In the genomic region with DNA sequence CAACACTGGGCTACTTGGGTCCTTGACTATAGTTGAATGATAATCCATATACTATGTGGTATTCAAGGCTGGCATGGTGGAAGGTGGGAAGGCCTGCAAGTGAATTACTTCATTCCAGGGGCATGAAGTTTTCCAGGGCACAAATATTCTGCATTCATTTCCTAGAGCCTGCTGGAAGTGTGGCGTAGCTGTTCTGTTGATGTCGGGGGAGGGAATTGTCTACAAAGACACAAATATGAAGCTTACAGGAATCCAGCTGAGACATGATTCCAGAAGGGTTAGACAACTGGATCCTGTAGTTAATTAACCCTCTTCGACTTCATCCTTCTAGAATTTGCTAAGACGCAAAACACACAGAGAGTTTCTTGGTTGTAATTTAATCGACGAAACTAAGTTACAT, we compare ENCODE assay signal across 26 mouse cellular contexts.
DNase-seq lines count a peak whose midpoint lies in the region; ATAC-seq and TF ChIP-seq lines count a peak whose summit lies in the region.
"Had no signal": no experiment of that assay in that cellular context is flagged by ENCODE, and none has a peak within 500 bp of the region (broad histone marks: within the 10 kb centered on the region; RNA-seq: fewer than 3 reads in every experiment).

No protein-coding gene starts in this region.

- H3K27me3 ChIP-seq in embryonic facial prominence, embryonic 14.5 days (replicated peaks; ENCODE audit: control insufficient read depth, insufficient read depth, low read length) = no peaks in the 10 kb centered on the region
- H3K27me3 ChIP-seq in embryonic facial prominence, embryonic 10.5 days (replicated peaks; ENCODE audit: low read depth, poor library complexity, severe bottlenecking) = peaks cover 6% of the 10 kb centered on the region
- H3K27me3 ChIP-seq in heart, embryonic 16.5 days (ENCODE audit: control insufficient read depth, insufficient read depth, low read length) = no peaks in the 10 kb centered on the region
- H3K27me3 ChIP-seq in midbrain, embryonic 13.5 days = 0 out of 2 replicates have a peak, but pooled peaks cover 8% of the 10 kb centered on the region
- H3K27me3 ChIP-seq in midbrain, postnatal 0 days (ENCODE audit: insufficient read depth, low read length) = no peaks in the 10 kb centered on the region
- H3K27me3 ChIP-seq: embryonic facial prominence, embryonic 12.5 days; hindbrain, embryonic 12.5 days; intestine, embryonic 15.5 days; liver, embryonic 15.5 days; lung, embryonic 15.5 days had no signal

- H3K4me2 ChIP-seq in embryonic facial prominence, embryonic 14.5 days (ENCODE audit: low read depth, low read length) = no peak overlapping the region
- H3K4me2 ChIP-seq in heart, embryonic 16.5 days (ENCODE audit: low read depth, low read length) = no peak overlapping the region
- no peak overlapping the region for H3K4me2 ChIP-seq in midbrain, embryonic 13.5 days (replicated peaks)
- H3K4me2 ChIP-seq in midbrain, postnatal 0 days (ENCODE audit: low read depth, low read length, poor library complexity, severe bottlenecking) = no peak overlapping the region
- H3K4me2 ChIP-seq: embryonic facial prominence, embryonic 12.5 days; hindbrain, embryonic 12.5 days; intestine, embryonic 15.5 days; liver, embryonic 15.5 days; lung, embryonic 15.5 days had no signal

- peak; percentile 40 for DNase-seq in embryonic facial prominence, embryonic 14.5 days (ENCODE audit: low spot score)
- no peak for DNase-seq in embryonic facial prominence, embryonic 10.5 days (ENCODE audit: low spot score)
- DNase-seq in heart, postnatal 10 days = no peak
- no peak for DNase-seq in midbrain, postnatal 0 days (ENCODE audit: low spot score)
- no peak for DNase-seq in left cerebral cortex, postnatal 25 days (ENCODE audit: low spot score in 2 of 2)
- DNase-seq: adrenal gland, postnatal 25 days; cerebellum, postnatal 14 days; gastrocnemius, adult 2 months; gastrocnemius, postnatal 36 days; layer of hippocampus, postnatal 36 days; midbrain, embryonic 14.5 days; right cerebral cortex, adult 18-20 months; spleen, adult 18-20 months; thymus, adult 18-20 months; thymus, postnatal 25 days had no signal

- H3K4me3 ChIP-seq in embryonic facial prominence, embryonic 14.5 days (ENCODE audit: low read depth, low read length) = no peak overlapping the region
- no peak overlapping the region for H3K4me3 ChIP-seq in embryonic facial prominence, embryonic 10.5 days
- no peak overlapping the region for H3K4me3 ChIP-seq in heart, embryonic 16.5 days (ENCODE audit: low read length)
- no peak overlapping the region for H3K4me3 ChIP-seq in midbrain, embryonic 13.5 days (replicated peaks)
- H3K4me3 ChIP-seq in midbrain, postnatal 0 days (ENCODE audit: low read depth, low read length) = no peak overlapping the region
- H3K4me3 ChIP-seq: embryonic facial prominence, embryonic 12.5 days; erythroblast, embryonic 14.5 days; hindbrain, embryonic 12.5 days; intestine, embryonic 15.5 days; liver, embryonic 15.5 days; lung, embryonic 15.5 days had no signal

- TF ChIP-seq CTCF in midbrain, postnatal 0 days (IDR thresholded peaks at IDR 0.05) = no peak

- ATAC-seq in embryonic facial prominence, embryonic 14.5 days (ENCODE audit: low read depth) = no peak
- no peak for ATAC-seq in heart, embryonic 16.5 days (replicated peaks; ENCODE audit: extremely low read depth, insufficient read depth, low FRiP score)
- ATAC-seq in midbrain, embryonic 13.5 days = no peak
- no peak for ATAC-seq in midbrain, postnatal 0 days (ENCODE audit: low FRiP score)
- ATAC-seq: forebrain, embryonic 16.5 days; hindbrain, postnatal 0 days; intestine, embryonic 15.5 days had no signal

- peaks cover 17% of the 10 kb centered on the region for H3K4me1 ChIP-seq in embryonic facial prominence, embryonic 14.5 days (ENCODE audit: control insufficient read depth, insufficient read depth, low read length)
- peaks cover 29% of the 10 kb centered on the region for H3K4me1 ChIP-seq in embryonic facial prominence, embryonic 10.5 days
- peaks cover 49% of the 10 kb centered on the region for H3K4me1 ChIP-seq in heart, embryonic 16.5 days (ENCODE audit: control insufficient read depth, insufficient read depth, low read length)
- H3K4me1 ChIP-seq in midbrain, embryonic 13.5 days (replicated peaks) = peaks cover 32% of the 10 kb centered on the region
- H3K4me1 ChIP-seq in midbrain, postnatal 0 days (ENCODE audit: insufficient read depth, low read length) = peaks cover 10% of the 10 kb centered on the region; the same call in 1 of the 2 replicates
- H3K4me1 ChIP-seq: liver, embryonic 15.5 days; lung, embryonic 15.5 days had no signal

- intact Hi-C loops in heart, postnatal 10 days (cut with DNase I) = no loop called here
- intact Hi-C loops in left cerebral cortex, postnatal 25 days (cut with DNase I) = no loop called here

- H3K9me3 ChIP-seq in embryonic facial prominence, embryonic 14.5 days (ENCODE audit: control insufficient read depth, low read length) = no peaks in the 10 kb centered on the region
- no peaks in the 10 kb centered on the region for H3K9me3 ChIP-seq in embryonic facial prominence, embryonic 10.5 days
- H3K9me3 ChIP-seq in heart, embryonic 16.5 days (replicated peaks; ENCODE audit: control insufficient read depth, low read length) = no peaks in the 10 kb centered on the region
- H3K9me3 ChIP-seq in midbrain, embryonic 13.5 days = no peaks in the 10 kb centered on the region
- H3K9me3 ChIP-seq in midbrain, postnatal 0 days (ENCODE audit: low read length) = no peaks in the 10 kb centered on the region
- H3K9me3 ChIP-seq: embryonic facial prominence, embryonic 12.5 days; G1E; hindbrain, embryonic 12.5 days; intestine, embryonic 15.5 days; liver, embryonic 15.5 days; lung, embryonic 15.5 days had no signal

- H3K27ac ChIP-seq in embryonic facial prominence, embryonic 14.5 days (replicated peaks; ENCODE audit: low read depth, low read length) = no peak overlapping the region
- no peak overlapping the region for H3K27ac ChIP-seq in embryonic facial prominence, embryonic 10.5 days (replicated peaks)
- peak overlapping the region; percentile 32; the same call in 1 of the 2 replicates for H3K27ac ChIP-seq in heart, embryonic 16.5 days (ENCODE audit: low read length)
- peak overlapping the region; percentile 45; the same call in 1 of the 2 replicates for H3K27ac ChIP-seq in midbrain, embryonic 13.5 days
- no peak overlapping the region for H3K27ac ChIP-seq in midbrain, postnatal 0 days (ENCODE audit: low read depth, low read length)
- H3K27ac ChIP-seq: embryonic facial prominence, embryonic 12.5 days; hindbrain, postnatal 0 days; intestine, embryonic 15.5 days; liver, embryonic 15.5 days; lung, embryonic 15.5 days had no signal

- H3K36me3 ChIP-seq in embryonic facial prominence, embryonic 14.5 days (ENCODE audit: control insufficient read depth, insufficient read depth, low read length) = no peaks in the 10 kb centered on the region
- no peaks in the 10 kb centered on the region for H3K36me3 ChIP-seq in embryonic facial prominence, embryonic 10.5 days (replicated peaks)
- no peaks in the 10 kb centered on the region for H3K36me3 ChIP-seq in heart, embryonic 16.5 days (ENCODE audit: control insufficient read depth, insufficient read depth)
- no peaks in the 10 kb centered on the region for H3K36me3 ChIP-seq in midbrain, embryonic 13.5 days
- H3K36me3 ChIP-seq in midbrain, postnatal 0 days (ENCODE audit: insufficient read depth, low read length) = no peaks in the 10 kb centered on the region
- H3K36me3 ChIP-seq: embryonic facial prominence, embryonic 12.5 days; G1E; hindbrain, embryonic 12.5 days; intestine, embryonic 15.5 days; liver, embryonic 15.5 days; lung, embryonic 15.5 days had no signal

- 30% methylated on average over 6 of the region's 6 CpGs for WGBS in embryonic facial prominence, embryonic 14.5 days
- WGBS in embryonic facial prominence, embryonic 10.5 days = 60% methylated on average over 6 of the region's 6 CpGs
- 56% methylated on average over 6 of the region's 6 CpGs for WGBS in heart, embryonic 16.5 days
- WGBS in midbrain, embryonic 13.5 days = 54% methylated on average over 6 of the region's 6 CpGs
- 54% methylated on average over 6 of the region's 6 CpGs for WGBS in midbrain, postnatal 0 days

- no peak overlapping the region for H3K9ac ChIP-seq in embryonic facial prominence, embryonic 14.5 days (ENCODE audit: low read depth, low read length)
- no peak overlapping the region for H3K9ac ChIP-seq in heart, embryonic 16.5 days (ENCODE audit: low read length)
- no peak overlapping the region for H3K9ac ChIP-seq in midbrain, embryonic 13.5 days (replicated peaks)
- no peak overlapping the region for H3K9ac ChIP-seq in midbrain, postnatal 0 days (replicated peaks; ENCODE audit: low read length, poor library complexity, severe bottlenecking)
- H3K9ac ChIP-seq: embryonic facial prominence, embryonic 12.5 days; hindbrain, embryonic 12.5 days; intestine, embryonic 15.5 days; liver, embryonic 15.5 days; lung, embryonic 15.5 days had no signal

Comparison
In these comparisons a context has a peak if more than half of its experiments do, and no peak if none do; other contexts are left out.
1. H3K27ac ChIP-seq: peak in heart, embryonic 16.5 days (single experiment) and midbrain, embryonic 13.5 days (single experiment); none in embryonic facial prominence, embryonic 14.5 days (single experiment), embryonic facial prominence, embryonic 10.5 days (single experiment) and midbrain, postnatal 0 days (single experiment).